Comparison of ENCODE assay signal across 7 mouse cellular contexts in genomic region chr1:170632385-170632784, GRCm38 (mm10). TPM values are rescaled to one million over a fixed set of nuclear protein-coding genes. Genes with fewer than 3 reads are reported as not detected.
DNase-seq lines count a peak whose midpoint lies in the region; ATAC-seq lines count a peak whose summit lies in the region.

No protein-coding gene starts in this region.

- no peaks in the 10 kb centered on the region for H3K9me3 ChIP-seq in intestine, embryonic 15.5 days
- H3K9me3 ChIP-seq in midbrain, embryonic 11.5 days (ENCODE audit: control insufficient read depth, low read length): no peaks in the 10 kb centered on the region

- no peaks in the 10 kb centered on the region for H3K4me1 ChIP-seq in intestine, embryonic 15.5 days (replicated peaks)
- no peaks in the 10 kb centered on the region for H3K4me1 ChIP-seq in midbrain, embryonic 11.5 days (ENCODE audit: control insufficient read depth, insufficient read depth, low read length)

- H3K4me3 ChIP-seq in intestine, embryonic 15.5 days (replicated peaks): no peak overlapping the region
- H3K4me3 ChIP-seq in midbrain, embryonic 11.5 days (ENCODE audit: low read depth, low read length): no peak overlapping the region

- no peak overlapping the region for H3K4me2 ChIP-seq in intestine, embryonic 15.5 days (replicated peaks)
- H3K4me2 ChIP-seq in midbrain, embryonic 11.5 days: no peak overlapping the region

- ATAC-seq in activated CD4-positive, CD25-positive, alpha-beta regulatory T cell, adult 4 months: peak; percentile 73
- peak; percentile 66 for ATAC-seq in intestine, embryonic 15.5 days
- ATAC-seq in midbrain, embryonic 11.5 days (ENCODE audit: low FRiP score): peak; percentile 77

- 14% methylated on average over 3 of the region's 3 CpGs for WGBS in intestine, embryonic 15.5 days
- WGBS in midbrain, embryonic 11.5 days: 11% methylated on average over 3 of the region's 3 CpGs

- intact Hi-C loops in left cerebral cortex, postnatal 14 days (cut with DNase I): loop anchor here (2.0 kb wide), 1 partner anchor 208 kb away; no protein-coding TSS in a partner anchor

- peak; percentile 84 to 90 for DNase-seq in cerebellum, postnatal 25 days
- DNase-seq in gastrocnemius, adult 18-20 months (ENCODE audit: low spot score): peak; percentile 80
- peak; percentile 89 to 90 for DNase-seq in left cerebral cortex, postnatal 14 days (ENCODE audit: low spot score in 2 of 2)
- DNase-seq in midbrain, embryonic 11.5 days (ENCODE audit: low spot score, missing footprints): peak; percentile 93
- DNase-seq in skeletal muscle tissue, adult 2 months (ENCODE audit: low read depth, low spot score): peak; percentile 59

- H3K36me3 ChIP-seq in intestine, embryonic 15.5 days: no peaks in the 10 kb centered on the region
- no peaks in the 10 kb centered on the region for H3K36me3 ChIP-seq in midbrain, embryonic 11.5 days (ENCODE audit: control insufficient read depth, insufficient read depth, low read length)

- no peak overlapping the region for H3K9ac ChIP-seq in intestine, embryonic 15.5 days
- no peak overlapping the region for H3K9ac ChIP-seq in midbrain, embryonic 11.5 days (ENCODE audit: low read length)

- H3K27me3 ChIP-seq in intestine, embryonic 15.5 days (replicated peaks): no peaks in the 10 kb centered on the region
- no peaks in the 10 kb centered on the region for H3K27me3 ChIP-seq in midbrain, embryonic 11.5 days (ENCODE audit: control insufficient read depth, insufficient read depth, low read length)

- H3K27ac ChIP-seq in intestine, embryonic 15.5 days: no peak overlapping the region
- no peak overlapping the region for H3K27ac ChIP-seq in midbrain, embryonic 11.5 days (ENCODE audit: low read depth, low read length)

RNA-seq across cellular contexts. Expression of gene Olfml2b, which starts 11.9 kb away (rescaled TPM):
- not detected for polyA plus RNA-seq in activated CD4-positive, CD25-positive, alpha-beta regulatory T cell, adult 4 months (2017; shearing (Covaris generic))
- 1 to 10 TPM; 2.8 to 3.3 TPM for total RNA-seq in gastrocnemius, adult 18-20 months (2021)
- polyA plus RNA-seq in intestine, embryonic 15.5 days (2015; fragmentation: Nextera tagmentation; extraction: Ambion mirVana): 19.8 and 20.4 TPM in 2 replicates
- 1 to 10 TPM; 5.3 to 6.6 TPM for total RNA-seq in left cerebral cortex, postnatal 14 days (2021)
- 5.1 and 5.8 TPM in 2 replicates for polyA plus RNA-seq in midbrain, embryonic 11.5 days (2014; fragmentation: Nextera tagmentation; extraction: Ambion mirVana)

RNA-seq across cellular contexts. Expression of gene Nos1ap, which starts 42.7 kb away (rescaled TPM):
- polyA plus RNA-seq in activated CD4-positive, CD25-positive, alpha-beta regulatory T cell, adult 4 months (2017; shearing (Covaris generic)): not detected
- total RNA-seq in gastrocnemius, adult 18-20 months (2021): 1 to 10 TPM; 1.4 to 1.5 TPM
- polyA plus RNA-seq in intestine, embryonic 15.5 days (2015; fragmentation: Nextera tagmentation; extraction: Ambion mirVana): 11.1 and 11.7 TPM in 2 replicates
- total RNA-seq in left cerebral cortex, postnatal 14 days (2021): 100 to 1,000 TPM; 140 to 141 TPM
- polyA plus RNA-seq in midbrain, embryonic 11.5 days (2014; fragmentation: Nextera tagmentation; extraction: Ambion mirVana): 5.7 and 7.8 TPM in 2 replicates
